10 mouse cellular contexts compared by ENCODE assay signal in genomic region chr9:15813002-15813911, GRCm38 (mm10).
A peak's percentile ranks its signal among the peaks of the same experiment; 100 is the strongest.
DNase-seq lines count a peak whose midpoint lies in the region; ATAC-seq lines count a peak whose summit lies in the region.
"Had no signal": no experiment of that assay in that cellular context is flagged by ENCODE, and none has a peak within 500 bp of the region (broad histone marks: within the 10 kb centered on the region; RNA-seq: fewer than 3 reads in every experiment).

No protein-coding gene starts in this region.

- no peak overlapping the region for H3K9ac ChIP-seq in heart, embryonic 16.5 days (ENCODE audit: low read length)
- H3K9ac ChIP-seq: embryonic facial prominence, embryonic 12.5 days; midbrain, embryonic 12.5 days had no signal

- no peaks in the 10 kb centered on the region for H3K36me3 ChIP-seq in heart, embryonic 16.5 days (ENCODE audit: control insufficient read depth, insufficient read depth)
- H3K36me3 ChIP-seq: embryonic facial prominence, embryonic 12.5 days; midbrain, embryonic 12.5 days had no signal

- H3K9me3 ChIP-seq in heart, embryonic 16.5 days (replicated peaks; ENCODE audit: control insufficient read depth, low read length): no peaks in the 10 kb centered on the region
- H3K9me3 ChIP-seq: embryonic facial prominence, embryonic 12.5 days; midbrain, embryonic 12.5 days had no signal

- H3K27ac ChIP-seq in heart, embryonic 16.5 days (ENCODE audit: low read length): peak overlapping the region; percentile 0; the same call in 1 of the 2 replicates
- H3K27ac ChIP-seq: embryonic facial prominence, embryonic 12.5 days; kidney, postnatal 0 days; midbrain, embryonic 12.5 days had no signal

- intact Hi-C loops in left cerebral cortex, postnatal 25 days (cut with DNase I): no loop called here

- DNase-seq in testis, postnatal 14 days (ENCODE audit: low spot score): peak; percentile 12
- DNase-seq in testis, postnatal 10 days (ENCODE audit: low spot score): no peak
- DNase-seq in left cerebral cortex, postnatal 25 days (ENCODE audit: low spot score in 2 of 2): peak; percentile 6 to 33
- no peak for DNase-seq in B cell, adult 2 months
- no peak for DNase-seq in thymus, postnatal 25 days
- DNase-seq in natural killer cell, adult 2 months (ENCODE audit: low spot score in 2 of 2): no peak

- 56% methylated on average over 6 of the region's 6 CpGs for WGBS in heart, embryonic 16.5 days

- H3K27me3 ChIP-seq in heart, embryonic 16.5 days (ENCODE audit: control insufficient read depth, insufficient read depth, low read length): no peaks in the 10 kb centered on the region
- H3K27me3 ChIP-seq: embryonic facial prominence, embryonic 12.5 days; midbrain, embryonic 12.5 days had no signal

- no peak overlapping the region for H3K4me2 ChIP-seq in heart, embryonic 16.5 days (ENCODE audit: low read depth, low read length)
- H3K4me2 ChIP-seq: embryonic facial prominence, embryonic 12.5 days; midbrain, embryonic 12.5 days had no signal

- ATAC-seq in heart, embryonic 16.5 days (replicated peaks; ENCODE audit: extremely low read depth, insufficient read depth, low FRiP score): peak; percentile 75

- H3K4me1 ChIP-seq in heart, embryonic 16.5 days (ENCODE audit: control insufficient read depth, insufficient read depth, low read length): peaks cover 5% of the 10 kb centered on the region; the same call in 1 of the 2 replicates
- H3K4me1 ChIP-seq: embryonic facial prominence, embryonic 12.5 days; midbrain, embryonic 12.5 days had no signal

- no peak overlapping the region for H3K4me3 ChIP-seq in heart, embryonic 16.5 days (ENCODE audit: low read length)
- H3K4me3 ChIP-seq: embryonic facial prominence, embryonic 12.5 days; midbrain, embryonic 12.5 days had no signal

Comparison
In these comparisons a context has a peak if more than half of its experiments do, and no peak if none do; other contexts are left out.
1. DNase-seq: peak in testis, postnatal 14 days (single experiment) and left cerebral cortex, postnatal 25 days (2 of 2); none in testis, postnatal 10 days (single experiment), B cell, adult 2 months (0 of 2), thymus, postnatal 25 days (single experiment) and natural killer cell, adult 2 months (0 of 2).